ENCODE assay signal across 8 mouse cellular contexts in the genomic region with DNA sequence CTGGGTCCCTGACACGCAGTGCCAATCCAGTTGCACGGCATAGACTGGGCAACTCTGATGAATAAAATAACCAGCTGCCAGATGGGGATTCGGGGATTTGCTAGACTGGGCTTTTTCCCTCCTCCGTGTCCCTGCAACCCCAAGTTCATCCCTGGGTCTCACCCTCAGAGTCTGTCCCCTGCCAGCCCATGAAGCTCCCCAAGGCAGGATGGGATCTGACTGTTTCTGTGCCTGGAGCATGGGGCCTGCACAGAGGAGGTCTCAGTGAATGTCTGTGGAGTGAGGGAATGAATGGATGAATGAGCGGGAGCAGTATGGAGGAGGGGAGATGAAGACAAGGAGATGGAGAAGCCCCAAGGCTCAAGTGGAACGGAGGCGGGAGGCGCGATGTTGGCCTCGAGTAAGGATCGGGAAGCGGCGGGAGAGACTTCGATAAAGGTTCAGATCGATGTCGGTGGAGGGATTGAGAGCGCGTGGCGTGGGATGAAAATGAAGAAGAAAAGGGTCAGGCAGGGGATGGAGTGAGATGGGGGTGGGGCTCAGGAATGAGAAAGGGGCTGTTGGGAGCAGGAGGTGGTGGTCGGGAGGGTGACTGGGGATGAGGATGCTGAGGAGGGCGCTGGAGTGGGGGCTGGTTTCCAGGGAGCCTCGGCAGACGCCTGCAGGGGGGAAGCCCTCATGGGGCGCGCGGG. TPM values are rescaled to one million over a fixed set of nuclear protein-coding genes. Genes with fewer than 3 reads are reported as not detected.
DNase-seq lines count a peak whose midpoint lies in the region; ATAC-seq lines count a peak whose summit lies in the region.

No protein-coding gene starts in this region.

- H3K36me3 ChIP-seq in lung, embryonic 15.5 days: peaks cover 33% of the 10 kb centered on the region
- peaks cover 14% of the 10 kb centered on the region for H3K36me3 ChIP-seq in hindbrain, embryonic 11.5 days (ENCODE audit: control insufficient read depth, insufficient read depth, low read length)
- peaks cover 48% of the 10 kb centered on the region for H3K36me3 ChIP-seq in midbrain, embryonic 12.5 days

- no peaks in the 10 kb centered on the region for H3K27me3 ChIP-seq in lung, embryonic 15.5 days
- H3K27me3 ChIP-seq in hindbrain, embryonic 11.5 days (ENCODE audit: control insufficient read depth, insufficient read depth, low read length): no peaks in the 10 kb centered on the region
- H3K27me3 ChIP-seq in midbrain, embryonic 12.5 days: no peaks in the 10 kb centered on the region

- H3K9ac ChIP-seq in lung, embryonic 15.5 days: peak overlapping the region; percentile 70
- peak overlapping the region; percentile 88 for H3K9ac ChIP-seq in hindbrain, embryonic 11.5 days (ENCODE audit: low read depth, low read length)
- H3K9ac ChIP-seq in midbrain, embryonic 12.5 days (replicated peaks): peak overlapping the region; percentile 91

- ATAC-seq in lung, embryonic 15.5 days (ENCODE audit: borderline replicate concordance, extremely low read depth, low FRiP score, low TSS enrichment): peak; percentile 40; the same call in 1 of the 2 replicates
- ATAC-seq in hindbrain, embryonic 11.5 days (ENCODE audit: low FRiP score): peak; percentile 45
- peak; percentile 29 for ATAC-seq in midbrain, embryonic 12.5 days (ENCODE audit: low FRiP score, low read depth)

- peaks cover 31% of the 10 kb centered on the region for H3K4me1 ChIP-seq in lung, embryonic 15.5 days
- peaks cover 17% of the 10 kb centered on the region for H3K4me1 ChIP-seq in hindbrain, embryonic 11.5 days (replicated peaks; ENCODE audit: control insufficient read depth, insufficient read depth, low read length)
- peaks cover 35% of the 10 kb centered on the region for H3K4me1 ChIP-seq in midbrain, embryonic 12.5 days

- H3K4me3 ChIP-seq in lung, embryonic 15.5 days: peak overlapping the region; percentile 64
- H3K4me3 ChIP-seq in hindbrain, embryonic 11.5 days (ENCODE audit: low read depth, low read length): peak overlapping the region; percentile 79
- peak overlapping the region; percentile 82 for H3K4me3 ChIP-seq in midbrain, embryonic 12.5 days

- peak; percentile 14 for DNase-seq in adrenal gland, adult 8-10 months
- DNase-seq in adrenal gland, postnatal 10 days: no peak
- no peak for DNase-seq in lung, postnatal 25 days (ENCODE audit: low spot score)
- DNase-seq in hindbrain, embryonic 11.5 days (ENCODE audit: low spot score): peak; percentile 62
- DNase-seq in urinary bladder, postnatal 4 days (ENCODE audit: low spot score in 2 of 2): no peak
- no peak for DNase-seq in layer of hippocampus, adult 9-10 months (ENCODE audit: low spot score)

- H3K4me2 ChIP-seq in lung, embryonic 15.5 days: peak overlapping the region; percentile 94
- peak overlapping the region; percentile 79 for H3K4me2 ChIP-seq in hindbrain, embryonic 11.5 days (replicated peaks; ENCODE audit: low read depth, low read length)
- peak overlapping the region; percentile 79 for H3K4me2 ChIP-seq in midbrain, embryonic 12.5 days (replicated peaks)

- WGBS in lung, embryonic 15.5 days: 9% methylated on average over 23 of the region's 26 CpGs
- 5% methylated on average over 25 of the region's 26 CpGs for WGBS in hindbrain, embryonic 11.5 days
- WGBS in midbrain, embryonic 12.5 days: 5% methylated on average over 26 of the region's 26 CpGs

- peak overlapping the region; percentile 59 for H3K27ac ChIP-seq in lung, embryonic 15.5 days
- peak overlapping the region; percentile 92 for H3K27ac ChIP-seq in hindbrain, embryonic 11.5 days (ENCODE audit: low read depth, low read length)
- peak overlapping the region; percentile 88 for H3K27ac ChIP-seq in midbrain, embryonic 12.5 days (replicated peaks)

- no peaks in the 10 kb centered on the region for H3K9me3 ChIP-seq in lung, embryonic 15.5 days
- no peaks in the 10 kb centered on the region for H3K9me3 ChIP-seq in hindbrain, embryonic 11.5 days (ENCODE audit: control insufficient read depth, low read length)
- no peaks in the 10 kb centered on the region for H3K9me3 ChIP-seq in midbrain, embryonic 12.5 days

RNA-seq across cellular contexts. Expression of a gene that starts 0.8 kb away (rescaled TPM):
- 1 to 10 TPM; 2.2 to 9.4 (median 6.4) TPM for total RNA-seq in adrenal gland, adult 8-10 months (2022)
- 10 to 100 TPM in 1 of 2 experiments, 1 to 10 TPM in 1; 5.0 to 11.7 TPM for total RNA-seq in adrenal gland, postnatal 10 days (2021)
- 7.7 and 9.3 TPM in 2 replicates for polyA plus RNA-seq in lung, embryonic 15.5 days (2015; fragmentation: Nextera tagmentation; extraction: Ambion mirVana)
- polyA plus RNA-seq in hindbrain, embryonic 11.5 days (2014; fragmentation: Nextera tagmentation; extraction: Ambion mirVana): 41.4 and 41.9 TPM in 2 replicates
- 96.3 and 99.5 TPM in 2 replicates for polyA plus RNA-seq in midbrain, embryonic 12.5 days (2016; fragmentation: Nextera tagmentation; extraction: Ambion mirVana)

RNA-seq across cellular contexts. Expression of a gene that starts 17.9 kb away (rescaled TPM):
- total RNA-seq in adrenal gland, adult 8-10 months (2022): 10 to 100 TPM; 23.5 to 56.3 (median 32.4) TPM
- 10 to 100 TPM; 25.5 to 68.9 TPM for total RNA-seq in adrenal gland, postnatal 10 days (2021)
- polyA plus RNA-seq in lung, embryonic 15.5 days (2015; fragmentation: Nextera tagmentation; extraction: Ambion mirVana): 32.1 and 33.6 TPM in 2 replicates
- 3.5 and 4.0 TPM in 2 replicates for polyA plus RNA-seq in hindbrain, embryonic 11.5 days (2014; fragmentation: Nextera tagmentation; extraction: Ambion mirVana)
- 5.8 and 6.2 TPM in 2 replicates for polyA plus RNA-seq in midbrain, embryonic 12.5 days (2016; fragmentation: Nextera tagmentation; extraction: Ambion mirVana)

RNA-seq across cellular contexts. Expression of a gene that starts 18.0 kb away (rescaled TPM):
- total RNA-seq in adrenal gland, adult 8-10 months (2022): 10 to 100 TPM in 2 of 4 experiments, 1 to 10 TPM in 2; 9.1 to 13.4 (median 10.0) TPM
- 10 to 100 TPM in 1 of 2 experiments, 1 to 10 TPM in 1; 5.3 to 10.1 TPM for total RNA-seq in adrenal gland, postnatal 10 days (2021)
- 13.2 and 18.3 TPM in 2 replicates for polyA plus RNA-seq in lung, embryonic 15.5 days (2015; fragmentation: Nextera tagmentation; extraction: Ambion mirVana)
- 11.4 and 18.4 TPM in 2 replicates for polyA plus RNA-seq in hindbrain, embryonic 11.5 days (2014; fragmentation: Nextera tagmentation; extraction: Ambion mirVana)
- 15.1 TPM in 2 replicates for polyA plus RNA-seq in midbrain, embryonic 12.5 days (2016; fragmentation: Nextera tagmentation; extraction: Ambion mirVana)

RNA-seq across cellular contexts. Expression of a gene that starts 25.6 kb away (rescaled TPM):
- 10 to 100 TPM; 56.1 to 65.5 (median 61.7) TPM for total RNA-seq in adrenal gland, adult 8-10 months (2022)
- 10 to 100 TPM; 34.4 to 40.5 TPM for total RNA-seq in adrenal gland, postnatal 10 days (2021)
- polyA plus RNA-seq in lung, embryonic 15.5 days (2015; fragmentation: Nextera tagmentation; extraction: Ambion mirVana): 36.0 and 38.8 TPM in 2 replicates
- polyA plus RNA-seq in hindbrain, embryonic 11.5 days (2014; fragmentation: Nextera tagmentation; extraction: Ambion mirVana): 44.7 and 48.3 TPM in 2 replicates
- polyA plus RNA-seq in midbrain, embryonic 12.5 days (2016; fragmentation: Nextera tagmentation; extraction: Ambion mirVana): 53.0 and 54.9 TPM in 2 replicates

RNA-seq across cellular contexts. Expression of a gene that starts 29.0 kb away (rescaled TPM):
- total RNA-seq in adrenal gland, adult 8-10 months (2022): 10 to 100 TPM; 70.4 to 83.6 (median 73.1) TPM
- total RNA-seq in adrenal gland, postnatal 10 days (2021): 10 to 100 TPM; 61.4 to 71.1 TPM
- 99.0 TPM in 2 replicates for polyA plus RNA-seq in lung, embryonic 15.5 days (2015; fragmentation: Nextera tagmentation; extraction: Ambion mirVana)
- 83.0 and 100.0 TPM in 2 replicates for polyA plus RNA-seq in hindbrain, embryonic 11.5 days (2014; fragmentation: Nextera tagmentation; extraction: Ambion mirVana)
- 83.1 and 88.4 TPM in 2 replicates for polyA plus RNA-seq in midbrain, embryonic 12.5 days (2016; fragmentation: Nextera tagmentation; extraction: Ambion mirVana)

Comparison
In these comparisons a context has a peak if more than half of its experiments do, and no peak if none do; other contexts are left out.
1. DNase-seq: peak in adrenal gland, adult 8-10 months (single experiment) and hindbrain, embryonic 11.5 days (single experiment); none in adrenal gland, postnatal 10 days (single experiment), lung, postnatal 25 days (single experiment), urinary bladder, postnatal 4 days (0 of 2) and layer of hippocampus, adult 9-10 months (single experiment).
2. Peak in every context shown above with its lines, with median percentiles within 50 percentile points of each other: ATAC-seq, H3K27ac ChIP-seq, H3K4me2 ChIP-seq, H3K4me3 ChIP-seq and H3K9ac ChIP-seq.